Mouse (Mus musculus): ENCODE measurements around the gene Camta2.

The Camta2 gene

GRCm38 (mm10) chr11:70701984-70702733 lies 14.3 kb upstream of the Camta2 start:
- Histone ChIP-seq H3K27me3 (ENCODE audit: control insufficient read depth, insufficient read depth, low read length, poor library complexity, severe bottlenecking) (no peaks in the 10 kb centered on the region), H3K36me3 (ENCODE audit: control insufficient read depth, insufficient read depth, low read length, poor library complexity, severe bottlenecking) (peaks cover 7% of the 10 kb centered on the region; the same call in 1 of the 2 replicates)
- no peak for DNase-seq (ENCODE audit: low read depth, low spot score)

DNA sequence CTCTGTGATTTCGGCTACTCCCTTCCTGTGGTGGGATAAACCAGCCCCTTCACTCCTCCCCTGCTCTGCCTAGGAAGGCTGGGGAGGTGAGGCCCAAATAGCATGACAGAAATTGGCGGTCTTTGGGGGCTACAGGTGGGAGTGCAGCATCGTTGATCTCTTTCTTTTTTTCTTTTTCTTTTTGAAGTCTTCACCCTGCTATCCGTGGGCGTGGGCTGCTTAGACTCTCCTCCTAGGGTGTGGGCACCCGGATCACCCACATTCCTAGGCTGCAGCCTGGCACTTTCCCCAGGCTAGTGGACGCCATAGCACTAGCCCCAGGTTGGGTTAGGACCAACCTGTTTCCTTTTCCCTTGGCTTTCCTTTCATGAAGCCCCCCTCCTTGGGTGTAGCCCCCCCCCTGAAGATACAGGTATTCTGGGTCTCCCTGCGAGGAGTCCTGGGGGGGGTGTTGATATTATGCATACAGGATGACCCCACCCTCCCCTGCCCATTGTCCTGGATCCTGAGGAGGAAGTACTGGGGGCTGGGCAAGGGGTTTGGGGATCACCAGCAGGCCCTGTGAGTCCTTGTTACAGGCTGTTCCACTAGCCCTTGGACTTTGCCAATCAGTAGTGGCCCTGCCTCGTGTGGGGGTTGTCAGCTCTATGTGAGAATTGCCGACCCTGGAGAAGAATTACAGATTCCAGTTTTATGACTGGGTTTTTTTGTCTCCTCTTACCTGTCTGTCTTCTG lies 13.5 kb upstream of the Camta2 start:
- peaks cover 5% of the 10 kb centered on the region; the same call in 1 of the 2 replicates for H3K36me3 ChIP-seq (ENCODE audit: control insufficient read depth, insufficient read depth, low read length, poor library complexity, severe bottlenecking)
- H3K27me3 ChIP-seq (ENCODE audit: control insufficient read depth, insufficient read depth, low read length, poor library complexity, severe bottlenecking), result no peaks in the 10 kb centered on the region
- DNase-seq (ENCODE audit: low read depth, low spot score), result no peak

DNA sequence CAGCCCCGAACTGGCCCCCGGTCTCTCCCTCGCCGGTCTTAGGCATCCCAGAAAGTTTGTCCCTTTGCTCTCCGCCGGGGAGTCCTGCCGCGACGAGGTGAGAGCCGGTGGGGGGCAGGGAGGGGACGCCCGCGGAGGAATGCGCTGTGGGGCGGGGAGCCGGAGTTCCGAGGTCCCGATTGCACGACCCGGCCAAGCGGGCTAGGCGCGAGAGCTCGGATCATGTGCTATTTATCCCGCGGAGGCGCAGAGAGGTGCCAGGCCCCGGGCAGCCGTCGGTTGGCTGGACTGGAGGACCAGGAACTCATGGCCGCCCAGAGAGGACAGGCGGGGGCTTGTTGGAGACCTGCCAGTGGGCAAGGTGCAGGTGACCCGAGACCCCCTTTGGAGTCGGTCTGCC lies 12.7 kb upstream of the Camta2 start:
- peaks cover 5% of the 10 kb centered on the region; the same call in 1 of the 2 replicates for H3K36me3 ChIP-seq (ENCODE audit: control insufficient read depth, insufficient read depth, low read length, poor library complexity, severe bottlenecking)
- no peaks in the 10 kb centered on the region for H3K27me3 ChIP-seq (ENCODE audit: control insufficient read depth, insufficient read depth, low read length, poor library complexity, severe bottlenecking)
- peak; percentile 53 for DNase-seq (ENCODE audit: low read depth, low spot score)

DNA sequence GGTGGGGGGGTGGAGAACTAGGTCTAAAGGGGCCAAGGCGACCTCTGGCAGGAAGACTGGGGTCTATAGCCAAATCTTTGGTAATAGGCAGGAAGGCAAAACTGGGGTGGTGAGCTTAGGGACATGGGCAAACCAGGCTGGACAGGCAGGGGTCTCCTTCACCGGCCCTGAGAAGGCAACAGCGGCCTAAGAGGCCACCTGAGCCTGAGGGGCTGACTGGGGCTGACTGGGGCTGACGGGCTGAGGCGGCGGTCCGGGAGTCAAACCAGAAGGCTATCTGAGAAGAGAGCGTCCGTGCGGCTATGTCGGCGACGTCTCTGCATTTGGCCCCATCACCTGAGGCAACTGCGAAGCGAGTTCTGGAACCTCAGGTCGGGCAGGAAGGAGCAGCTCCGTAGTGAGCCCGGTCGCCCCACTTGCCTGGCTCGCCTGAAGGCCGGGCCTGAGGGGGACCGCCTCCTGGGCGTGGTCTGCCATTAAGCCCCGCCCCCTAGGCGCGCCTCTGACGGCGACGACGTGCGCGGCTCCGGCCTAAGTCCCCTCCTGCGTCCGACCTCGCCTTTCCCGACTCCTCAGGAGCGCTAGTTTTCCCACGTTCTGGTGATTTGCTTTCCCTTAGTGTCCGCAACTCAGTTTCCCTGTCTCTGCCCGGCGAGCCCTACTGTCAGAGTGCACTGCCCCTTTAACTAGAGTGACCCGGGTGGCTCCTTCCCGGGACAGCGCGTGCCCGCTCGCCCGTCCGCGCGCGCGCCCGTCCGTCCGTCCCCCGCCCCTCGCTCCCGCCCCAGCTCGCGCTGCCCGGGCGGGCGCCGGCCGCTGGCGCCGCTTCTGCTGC lies 12.0 kb upstream of the Camta2 start, which contains the start of the genes Inca1 and Kif1c:
Gene Inca1, minus strand, starts transcription at position 434 of the 835 bp plus-strand sequence.
Gene Kif1c, plus strand, starts transcription at position 827 of the 835 bp plus-strand sequence.
- Histone ChIP-seq H3K27me3 (ENCODE audit: control insufficient read depth, insufficient read depth, low read length, poor library complexity, severe bottlenecking) (no peaks in the 10 kb centered on the region), H3K36me3 (ENCODE audit: control insufficient read depth, insufficient read depth, low read length, poor library complexity, severe bottlenecking) (peaks cover 1% of the 10 kb centered on the region; the same call in 1 of the 2 replicates)
- peak; percentile 96 for DNase-seq (ENCODE audit: low read depth, low spot score)

GRCm38 (mm10) chr11:70699051-70699450 lies 11.1 kb upstream of the Camta2 start:
- H3K27me3 ChIP-seq (ENCODE audit: control insufficient read depth, insufficient read depth, low read length, poor library complexity, severe bottlenecking), result no peaks in the 10 kb centered on the region
- no peak for DNase-seq (ENCODE audit: low read depth, low spot score)
- 0 out of 2 replicates have a peak, but pooled peaks cover under 1% of the 10 kb centered on the region for H3K36me3 ChIP-seq (ENCODE audit: control insufficient read depth, insufficient read depth, low read length, poor library complexity, severe bottlenecking)

DNA sequence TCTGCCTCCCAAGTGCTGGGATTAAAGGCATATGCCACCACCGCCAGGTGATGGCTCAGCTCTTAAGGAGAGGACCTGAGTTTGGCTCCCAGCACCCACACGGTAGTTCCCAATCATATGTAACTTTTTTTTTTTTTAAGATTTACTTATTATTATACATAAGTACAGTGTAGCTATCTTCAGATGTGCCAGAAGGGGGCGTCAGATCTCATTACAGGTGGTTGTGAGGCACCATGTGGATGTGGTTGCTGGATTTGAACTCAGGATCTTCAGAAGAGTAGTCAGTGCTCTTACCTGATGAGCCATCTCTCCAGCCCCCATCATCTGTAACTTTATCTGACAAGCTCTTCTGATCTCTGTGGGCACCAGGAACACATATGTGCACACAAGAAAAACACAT lies 9.5 kb upstream of the Camta2 start:
- DNase-seq (ENCODE audit: low read depth, low spot score), result peak; percentile 59
- Histone ChIP-seq H3K27me3 (ENCODE audit: control insufficient read depth, insufficient read depth, low read length, poor library complexity, severe bottlenecking) (no peaks in the 10 kb centered on the region; the same call in 1 of the 2 replicates), H3K36me3 (ENCODE audit: control insufficient read depth, insufficient read depth, low read length, poor library complexity, severe bottlenecking) (no peaks in the 10 kb centered on the region)

- Histone ChIP-seq H3K27me3 (ENCODE audit: control insufficient read depth, insufficient read depth, low read length, poor library complexity, severe bottlenecking) (no peaks in the 10 kb centered on the region; the same call in 1 of the 2 replicates), H3K36me3 (ENCODE audit: control insufficient read depth, insufficient read depth, low read length, poor library complexity, severe bottlenecking) (no peaks in the 10 kb centered on the region)
- DNase-seq (ENCODE audit: low read depth, low spot score), result no peak
These were observed 5.6 kb upstream of the Camta2 start for GRCm38 (mm10) chr11:70693504-70693903.

DNA sequence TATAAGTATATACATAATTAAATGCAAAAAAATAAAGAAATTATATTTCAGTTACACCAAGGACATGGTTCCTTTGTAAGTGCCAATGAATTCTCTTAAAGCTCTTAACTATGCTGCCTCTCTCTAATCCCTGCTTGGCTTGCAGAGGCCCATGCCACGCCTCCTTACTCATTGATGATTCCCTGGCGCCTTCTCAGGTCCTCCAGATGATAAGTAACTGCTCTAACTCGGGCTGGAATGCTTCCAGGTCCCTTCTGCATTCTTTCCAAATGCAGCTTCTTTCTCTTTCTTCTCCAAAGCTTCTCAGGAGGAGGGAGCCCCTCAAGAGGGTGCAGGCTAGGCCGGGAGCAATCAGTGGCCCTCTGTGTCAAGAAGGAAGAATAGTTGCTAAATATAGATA lies 1.7 kb upstream of the Camta2 start:
- H3K36me3 ChIP-seq (ENCODE audit: control insufficient read depth, insufficient read depth, low read length, poor library complexity, severe bottlenecking), result no peaks in the 10 kb centered on the region; the same call in 1 of the 2 replicates
- no peak for DNase-seq (ENCODE audit: low read depth, low spot score)

DNA sequence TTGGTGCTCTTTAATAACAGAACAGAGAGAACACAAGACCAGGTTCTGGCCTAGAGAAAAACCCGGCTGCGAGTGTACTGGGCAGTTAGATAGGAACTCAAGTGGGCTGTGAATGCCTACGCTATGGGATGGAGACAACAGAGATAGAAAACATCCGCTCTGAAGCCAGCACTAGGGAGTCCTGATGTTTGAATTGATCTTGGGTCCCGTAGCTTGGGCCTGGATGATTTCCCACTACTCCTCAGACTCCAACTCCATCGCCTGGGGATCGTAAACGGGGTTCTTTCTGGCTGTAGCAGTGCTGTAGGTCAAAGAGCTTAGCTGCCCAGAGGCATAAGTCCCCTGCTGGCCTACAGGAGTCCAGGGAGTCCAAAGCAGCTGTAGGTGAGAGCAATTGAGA lies 467 bp upstream of the Camta2 start:
- Histone ChIP-seq H3K27me3 (ENCODE audit: control insufficient read depth, insufficient read depth, low read length, poor library complexity, severe bottlenecking) (no peaks in the 10 kb centered on the region; the same call in 1 of the 2 replicates), H3K36me3 (ENCODE audit: control insufficient read depth, insufficient read depth, low read length, poor library complexity, severe bottlenecking) (no peaks in the 10 kb centered on the region; the same call in 1 of the 2 replicates)
- DNase-seq (ENCODE audit: low read depth, low spot score), result no peak

More for the DNA sequence above, 1.7 kb upstream of the Camta2 start:
- no peaks in the 10 kb centered on the region; the same call in 1 of the 2 replicates for H3K27me3 ChIP-seq (ENCODE audit: control insufficient read depth, insufficient read depth, low read length, poor library complexity, severe bottlenecking)

DNA sequence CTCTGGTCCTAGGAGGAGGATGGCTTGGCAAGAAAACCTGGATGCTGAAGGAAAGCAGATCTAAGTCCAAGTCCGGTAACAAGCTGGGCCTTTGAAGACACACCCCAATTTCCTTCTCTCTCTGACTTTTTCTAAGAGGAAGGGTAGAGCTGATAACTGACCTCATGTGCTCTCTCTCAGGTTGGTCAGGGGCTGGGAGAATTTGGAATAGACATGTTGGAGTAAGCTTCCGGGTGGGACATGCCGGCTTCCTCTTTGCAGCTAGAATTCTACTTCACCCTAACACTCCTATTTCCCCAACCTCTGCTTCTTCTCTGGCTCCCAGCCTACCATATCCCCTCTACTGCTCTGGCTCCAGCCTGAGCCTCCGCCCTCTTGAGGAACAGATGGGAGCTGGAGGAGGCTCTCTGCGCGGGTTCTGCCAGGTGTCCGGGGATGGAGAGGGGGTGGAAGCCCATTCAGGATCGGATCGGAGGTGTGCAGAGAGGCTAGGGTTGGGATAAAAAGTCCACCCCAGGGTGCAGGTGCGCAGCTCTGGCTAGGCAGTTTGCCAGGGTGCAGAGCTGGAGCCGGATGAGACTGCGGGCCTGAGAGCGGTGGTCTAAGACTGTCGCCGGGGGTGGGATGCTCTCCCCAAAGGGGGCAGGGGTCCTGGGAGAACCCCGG lies 871 bp downstream of the Camta2 start:
- H3K27me3 ChIP-seq (ENCODE audit: control insufficient read depth, insufficient read depth, low read length, poor library complexity, severe bottlenecking), result no peaks in the 10 kb centered on the region
- DNase-seq (ENCODE audit: low read depth, low spot score), result no peak
- peaks cover 2% of the 10 kb centered on the region; the same call in 1 of the 2 replicates for H3K36me3 ChIP-seq (ENCODE audit: control insufficient read depth, insufficient read depth, low read length, poor library complexity, severe bottlenecking)

DNA sequence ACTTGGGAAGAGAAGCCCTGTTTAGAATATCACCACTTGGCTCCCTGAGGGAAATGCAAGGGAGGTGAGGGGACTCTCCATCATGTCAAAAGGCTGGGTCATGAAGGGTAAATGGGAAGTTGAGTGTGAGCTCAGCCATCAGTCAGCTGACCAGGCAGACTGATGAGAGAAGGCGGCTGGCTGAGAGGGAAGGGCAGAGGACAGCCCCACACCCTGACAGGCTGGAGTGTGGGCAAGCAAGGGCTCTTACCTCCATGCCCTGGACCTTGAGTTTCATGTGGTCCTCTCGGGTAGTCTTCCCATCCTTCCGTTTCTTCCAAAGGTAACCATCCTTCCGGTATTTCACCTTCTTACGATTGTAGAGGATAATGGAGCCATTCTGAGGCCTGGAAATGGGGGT lies 4.3 kb downstream of the Camta2 start:
- Histone ChIP-seq H3K27me3 (ENCODE audit: control insufficient read depth, insufficient read depth, low read length, poor library complexity, severe bottlenecking) (no peaks in the 10 kb centered on the region), H3K36me3 (ENCODE audit: control insufficient read depth, insufficient read depth, low read length, poor library complexity, severe bottlenecking) (peaks cover 7% of the 10 kb centered on the region)
- no peak for DNase-seq (ENCODE audit: low read depth, low spot score)

GRCm38 (mm10) chr11:70681897-70682581 lies 5.9 kb downstream of the Camta2 start:
- DNase-seq (ENCODE audit: low read depth, low spot score), result peak; percentile 57
- Histone ChIP-seq H3K27me3 (ENCODE audit: control insufficient read depth, insufficient read depth, low read length, poor library complexity, severe bottlenecking) (no peaks in the 10 kb centered on the region), H3K36me3 (ENCODE audit: control insufficient read depth, insufficient read depth, low read length, poor library complexity, severe bottlenecking) (peaks cover 8% of the 10 kb centered on the region)

DNA sequence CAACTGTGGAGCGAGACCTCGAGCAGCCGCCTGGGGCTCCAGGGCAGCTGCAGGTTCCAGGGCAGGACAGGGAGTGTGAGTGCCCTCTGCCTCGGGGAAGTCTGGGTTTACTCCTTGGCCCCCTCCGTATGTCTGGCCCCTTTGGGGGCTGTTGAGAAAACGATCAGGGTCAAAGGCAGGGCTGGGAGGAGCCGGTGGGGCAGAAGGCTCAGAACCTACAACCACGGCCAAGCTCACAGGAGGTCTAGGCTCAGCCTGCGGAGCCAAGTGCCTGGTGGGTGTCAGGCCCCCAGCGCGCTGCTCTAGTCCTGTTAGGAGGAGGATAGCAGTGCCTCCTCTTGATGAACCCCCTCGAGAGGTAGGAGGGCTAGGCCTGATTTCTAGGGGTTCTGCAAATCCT lies 6.7 kb downstream of the Camta2 start:
- DNase-seq (ENCODE audit: low read depth, low spot score), result no peak
- H3K36me3 ChIP-seq (ENCODE audit: control insufficient read depth, insufficient read depth, low read length, poor library complexity, severe bottlenecking), result peaks cover 10% of the 10 kb centered on the region
- H3K27me3 ChIP-seq (ENCODE audit: control insufficient read depth, insufficient read depth, low read length, poor library complexity, severe bottlenecking), result no peaks in the 10 kb centered on the region

Measured in splenic B cell, adult 2 months (primary cell).